Mouse (Mus musculus) testis, adult 2 months (tissue): Measurements from ENCODE around the gene Wnt8b. TPM values are rescaled to one million over a fixed set of nuclear protein-coding genes. Genes with fewer than 3 reads are reported as not detected.

Source experiments
- H3K27ac ChIP-seq: fragments of 200-500 bp; 2 replicates; pipeline ENCODE4 v1.5.1; 2012; ENCODE audit warnings: low read depth, low read length; ENCODE audit not compliant: control insufficient read depth, insufficient read depth
- H3K27me3 ChIP-seq: fragments of 200-500 bp; 2 replicates; pipeline ENCODE4 v1.6.1; 2012; ENCODE audit warnings: mild to moderate bottlenecking, low read length, moderate library complexity; ENCODE audit not compliant: control insufficient read depth, insufficient read depth
- H3K36me3 ChIP-seq: fragments of 200-500 bp; 2 replicates; pipeline ENCODE4 v1.6.1; 2012; ENCODE audit warnings: mild to moderate bottlenecking, low read length; ENCODE audit not compliant: control insufficient read depth, insufficient read depth
- H3K4me1 ChIP-seq: fragments of 200-500 bp; 2 replicates; pipeline ENCODE4 v1.6.1; 2012; ENCODE audit warnings: low read length; ENCODE audit not compliant: control insufficient read depth, insufficient read depth
- H3K4me3 ChIP-seq: fragments of 200-500 bp; 2 replicates; pipeline ENCODE4 v1.5.1; 2012; ENCODE audit warnings: low read depth, mild to moderate bottlenecking, low read length, moderate library complexity, mixed read lengths; ENCODE audit not compliant: control insufficient read depth
- CTCF ChIP-seq: fragments of 200-500 bp; IDR thresholded peaks from 2 replicates; pipeline ENCODE4 v1.5.1; 2012; ENCODE audit warnings: low read depth, mild to moderate bottlenecking, inconsistent platforms, low read length, moderate library complexity; ENCODE audit not compliant: control insufficient read depth, insufficient read depth, insufficient replicate concordance
- POLR2A ChIP-seq: fragments of 200-500 bp; IDR thresholded peaks from 2 replicates; pipeline ENCODE4 v1.6.1; 2012; ENCODE audit warnings: low read depth, mild to moderate bottlenecking, inconsistent platforms, low read length, moderate library complexity; ENCODE audit not compliant: control insufficient read depth
- polyA plus RNA-seq: library from polyadenylated mRNA; depleted of rRNA; stranded (reverse); fragments of >200 nt; gene quantifications from 2 replicates; pipeline ENCODE4 v1.2.3, GENCODE M21; 2012

The Wnt8b gene
- polyA plus RNA-seq, 1 experiment: 0.30 TPM

- Histone ChIP-seq H3K4me3 (no peak overlapping the region), H3K4me1 (peaks cover 3% of the 10 kb centered on the region; the same call in 1 of the 2 replicates), H3K27me3 (no peaks in the 10 kb centered on the region), H3K36me3 (no peaks in the 10 kb centered on the region), H3K27ac (no peak overlapping the region)
- TF ChIP-seq POLR2A: no peak
- no peak for TF ChIP-seq CTCF
These were observed 24.9 kb downstream of the Wnt8b start for GRCm38 (mm10) chr19:44517996-44518768.

GRCm38 (mm10) chr19:44519152-44519551 lies 25.9 kb downstream of the Wnt8b start:
- Histone ChIP-seq H3K36me3 (no peaks in the 10 kb centered on the region), H3K27me3 (no peaks in the 10 kb centered on the region), H3K4me3 (no peak overlapping the region), H3K27ac (no peak overlapping the region), H3K4me1 (peaks cover 3% of the 10 kb centered on the region; the same call in 1 of the 2 replicates)
- TF ChIP-seq CTCF (no peak), POLR2A (no peak)

GRCm38 (mm10) chr19:44525551-44526205 lies 32.4 kb downstream of the Wnt8b start:
- Histone ChIP-seq H3K27ac (peak overlapping the region; percentile 23; the same call in 1 of the 2 replicates), H3K36me3 (no peaks in the 10 kb centered on the region), H3K4me3 (no peak overlapping the region), H3K4me1 (no peaks in the 10 kb centered on the region), H3K27me3 (no peaks in the 10 kb centered on the region)
- no peak for TF ChIP-seq POLR2A
- TF ChIP-seq CTCF: no peak

- H3K4me3 ChIP-seq: no peak overlapping the region
- H3K4me1 ChIP-seq: no peaks in the 10 kb centered on the region
- no peaks in the 10 kb centered on the region for H3K27me3 ChIP-seq
- no peak overlapping the region for H3K27ac ChIP-seq
- TF ChIP-seq CTCF (no peak), POLR2A (no peak)
- H3K36me3 ChIP-seq: no peaks in the 10 kb centered on the region
These were observed 36.7 kb downstream of the Wnt8b start for GRCm38 (mm10) chr19:44530018-44530417.

- H3K27me3 ChIP-seq: no peaks in the 10 kb centered on the region
- no peak overlapping the region for H3K4me3 ChIP-seq
- H3K27ac ChIP-seq: no peak overlapping the region
- H3K36me3 ChIP-seq: no peaks in the 10 kb centered on the region
- no peaks in the 10 kb centered on the region for H3K4me1 ChIP-seq
- TF ChIP-seq POLR2A: no peak
- TF ChIP-seq CTCF: peak; percentile 14; the same call in 1 of the 2 replicates
These were observed 42.1 kb downstream of the Wnt8b start for GRCm38 (mm10) chr19:44535376-44535775.

- TF ChIP-seq CTCF (no peak), POLR2A (no peak)
- no peaks in the 10 kb centered on the region for H3K36me3 ChIP-seq
- no peaks in the 10 kb centered on the region for H3K4me1 ChIP-seq
- no peak overlapping the region for H3K4me3 ChIP-seq
- H3K27me3 ChIP-seq: no peaks in the 10 kb centered on the region
- no peak overlapping the region for H3K27ac ChIP-seq
These were observed 44.1 kb downstream of the Wnt8b start for GRCm38 (mm10) chr19:44537416-44537815.

- Histone ChIP-seq H3K36me3 (no peaks in the 10 kb centered on the region), H3K27ac (no peak overlapping the region), H3K4me3 (no peak overlapping the region), H3K4me1 (peaks cover 6% of the 10 kb centered on the region), H3K27me3 (no peaks in the 10 kb centered on the region)
- TF ChIP-seq CTCF (no peak), POLR2A (no peak)
These were observed 49.5 kb downstream of the Wnt8b start for GRCm38 (mm10) chr19:44542694-44543178.
